Mouse (Mus musculus) neural tube, embryonic 12.5 days (tissue): Measurements from ENCODE around the gene Rnf44. TPM values are rescaled to one million over a fixed set of nuclear protein-coding genes. Genes with fewer than 3 reads are reported as not detected.

ENCODE experiments used
- ATAC-seq: fragments of 200-750 bp; cut with Nextera tagmentation; 2 replicates; pipeline ENCODE4 v1.8.0; 2017; ENCODE audit warnings: low read depth, mild to moderate bottlenecking, moderate TSS enrichment, moderate library complexity; ENCODE audit not compliant: low FRiP score
- H3K27ac ChIP-seq: fragments of 300-500 bp; sonication (generic); 2 replicates; pipeline ENCODE4 v1.5.1; 2016
- H3K27me3 ChIP-seq: fragments of 300-500 bp; sonication (generic); replicated peaks from 2 replicates; pipeline ENCODE4 v1.6.1; 2016; ENCODE audit warnings: mild to moderate bottlenecking
- H3K36me3 ChIP-seq: fragments of 300-500 bp; sonication (generic); 2 replicates; pipeline ENCODE4 v1.6.1; 2016; ENCODE audit warnings: mild to moderate bottlenecking
- H3K4me1 ChIP-seq: fragments of 300-500 bp; sonication (generic); 2 replicates; pipeline ENCODE4 v1.6.1; 2016
- H3K4me2 ChIP-seq: fragments of 300-500 bp; sonication (generic); replicated peaks from 2 replicates; pipeline ENCODE4 v1.6.1; 2016; ENCODE audit warnings: mild to moderate bottlenecking
- H3K4me3 ChIP-seq: fragments of 300-500 bp; sonication (generic); 2 replicates; pipeline ENCODE4 v1.5.1; 2016
- H3K9ac ChIP-seq: fragments of 300-500 bp; sonication (generic); 2 replicates; pipeline ENCODE4 v1.6.1; 2016; ENCODE audit warnings: mild to moderate bottlenecking
- H3K9me3 ChIP-seq: fragments of 300-500 bp; sonication (generic); 2 replicates; pipeline ENCODE4 v1.6.1; 2016; ENCODE audit warnings: mild to moderate bottlenecking
- WGBS: fragments of 180-500 bp; shearing (Covaris S2); methylation state at CpG from one replicate; pipeline ENCODE4 v1.1.7; 2016; 5-methylcytosine and 5-hydroxymethylcytosine counted together
- polyA plus RNA-seq: library from polyadenylated mRNA; unstranded; fragments of >200 nt; fragmentation: Nextera tagmentation; extraction: Ambion mirVana; gene quantifications from 2 replicates; pipeline ENCODE4 v1.2.1, GENCODE M21; 2016

The Rnf44 gene
- polyA plus RNA-seq, 1 experiment from 2014 or later: 105 TPM

DNA sequence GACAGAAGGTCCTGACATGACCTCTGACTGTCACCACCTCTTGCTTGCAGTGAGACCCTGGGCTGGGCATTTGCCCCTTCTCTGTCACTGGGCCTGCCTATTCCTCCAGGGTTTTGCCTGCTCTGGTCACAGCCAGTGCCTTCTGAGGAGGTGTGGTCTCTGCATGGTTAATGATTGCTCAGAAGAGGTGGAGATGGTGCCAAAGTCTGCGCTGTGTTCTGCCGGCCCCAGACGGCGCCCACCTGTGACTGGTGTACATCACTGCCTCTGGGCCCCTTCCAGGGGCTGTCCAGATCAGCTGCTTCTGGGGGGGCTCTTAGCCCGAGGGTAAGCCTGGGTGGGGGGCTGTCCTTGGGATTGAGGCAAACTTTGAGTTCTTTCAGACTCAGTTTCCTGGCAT is 7.5 kb upstream of the Rnf44 start, which contains the start of gene Cdhr2:
TSS of gene Cdhr2 (plus strand) at position 219 of the 400 bp plus-strand sequence.
- no peaks in the 10 kb centered on the region for H3K4me1 ChIP-seq

DNA sequence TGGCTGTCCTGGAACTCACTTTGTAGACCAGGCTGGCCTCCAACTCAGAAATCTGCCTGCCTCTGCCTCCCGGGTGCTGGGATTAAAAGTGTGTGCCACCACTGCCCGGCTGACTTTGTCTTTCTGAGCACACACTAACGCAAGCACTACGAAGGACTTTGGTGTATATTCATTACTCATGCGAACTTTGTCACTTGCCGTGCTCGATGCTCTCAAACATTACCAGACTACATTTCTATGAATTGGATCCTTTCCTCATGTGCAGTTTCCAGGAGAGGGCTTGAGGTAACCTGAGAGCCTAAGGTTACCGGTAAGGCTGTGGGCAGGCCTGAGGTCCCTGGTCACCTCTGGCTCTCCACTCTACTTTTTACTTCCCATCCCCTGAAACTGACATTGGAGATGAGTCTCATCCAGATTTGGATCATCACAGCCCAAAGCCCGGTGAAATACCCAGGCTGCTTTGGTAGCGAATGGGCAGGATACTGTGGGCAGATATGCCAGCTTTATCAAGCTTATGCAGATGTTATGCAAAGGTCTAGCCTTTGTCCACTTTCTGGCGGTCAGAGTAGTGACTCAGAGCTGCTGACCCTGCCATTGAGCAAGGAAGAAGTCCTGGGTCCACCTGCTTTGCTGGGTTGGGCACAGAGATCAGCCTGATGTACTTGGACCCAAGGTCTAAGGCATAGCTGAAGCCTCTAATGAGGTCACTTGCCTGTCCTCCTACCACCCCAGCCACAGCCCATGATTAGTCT is 1.9 kb upstream of the Rnf44 start:
- Histone ChIP-seq H3K27ac (no peak overlapping the region), H3K36me3 (no peaks in the 10 kb centered on the region), H3K9ac (no peak overlapping the region), H3K4me3 (no peak overlapping the region), H3K27me3 (no peaks in the 10 kb centered on the region), H3K9me3 (no peaks in the 10 kb centered on the region), H3K4me2 (no peak overlapping the region), H3K4me1 (peaks cover 24% of the 10 kb centered on the region)
- 92% methylated on average over 11 of the region's 11 CpGs for WGBS
- ATAC-seq: no peak

More for the DNA sequence above, 7.5 kb upstream of the Rnf44 start, which contains the start of gene Cdhr2:
- Histone ChIP-seq H3K27me3 (no peaks in the 10 kb centered on the region), H3K4me3 (no peak within 1 kb of the TSS), H3K4me2 (no peak within 1 kb of the TSS), H3K36me3 (no peaks in the 10 kb centered on the region), H3K9ac (no peak within 1 kb of the TSS), H3K27ac (no peak within 1 kb of the TSS), H3K9me3 (no peaks in the 10 kb centered on the region)
- ATAC-seq: no peak
- WGBS: 73% methylated on average over 5 of the region's 5 CpGs

DNA sequence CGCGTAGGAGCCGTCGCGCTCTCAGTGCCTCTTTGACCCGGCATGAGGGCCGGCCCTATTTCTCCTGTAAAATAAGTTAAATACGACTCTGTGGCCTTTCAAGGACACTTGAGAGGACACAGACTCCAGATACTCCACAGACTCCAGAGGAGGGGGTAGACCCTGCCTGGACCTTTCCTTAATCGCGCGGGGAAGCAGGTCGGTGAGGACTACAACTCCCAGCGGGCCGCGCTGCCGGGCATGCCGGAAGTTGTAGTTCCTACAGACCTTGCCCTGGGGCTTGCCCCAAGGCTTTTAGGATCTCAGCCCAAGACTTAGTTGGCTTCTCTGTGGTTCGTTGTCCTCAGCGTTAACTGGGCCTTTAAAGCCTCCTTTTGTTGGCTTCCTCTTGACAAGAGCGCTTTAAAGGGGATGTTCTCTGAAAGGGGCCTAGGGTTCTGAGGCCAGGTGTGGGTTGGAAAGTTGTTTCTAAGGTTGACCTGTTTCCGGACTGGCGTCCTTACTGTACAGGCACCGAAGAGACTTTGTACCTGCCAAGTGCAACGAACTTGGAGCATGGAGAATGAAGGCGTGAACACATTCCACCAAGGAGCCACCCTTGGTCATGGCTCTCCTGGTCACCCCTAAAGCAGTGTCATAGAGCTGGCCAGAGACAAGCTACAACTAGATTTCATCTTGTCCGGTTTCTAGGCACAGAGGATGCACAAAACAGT is 797 bp upstream of the Rnf44 start:
- Histone ChIP-seq H3K27ac (peak overlapping the region; percentile 79), H3K4me2 (peak overlapping the region; percentile 96), H3K27me3 (no peaks in the 10 kb centered on the region), H3K9me3 (no peaks in the 10 kb centered on the region), H3K4me1 (peaks cover 24% of the 10 kb centered on the region), H3K9ac (peak overlapping the region; percentile 56), H3K36me3 (no peaks in the 10 kb centered on the region), H3K4me3 (peak overlapping the region; percentile 98)
- WGBS: 16% methylated on average over 26 of the region's 26 CpGs
- ATAC-seq: peak; percentile 85

DNA sequence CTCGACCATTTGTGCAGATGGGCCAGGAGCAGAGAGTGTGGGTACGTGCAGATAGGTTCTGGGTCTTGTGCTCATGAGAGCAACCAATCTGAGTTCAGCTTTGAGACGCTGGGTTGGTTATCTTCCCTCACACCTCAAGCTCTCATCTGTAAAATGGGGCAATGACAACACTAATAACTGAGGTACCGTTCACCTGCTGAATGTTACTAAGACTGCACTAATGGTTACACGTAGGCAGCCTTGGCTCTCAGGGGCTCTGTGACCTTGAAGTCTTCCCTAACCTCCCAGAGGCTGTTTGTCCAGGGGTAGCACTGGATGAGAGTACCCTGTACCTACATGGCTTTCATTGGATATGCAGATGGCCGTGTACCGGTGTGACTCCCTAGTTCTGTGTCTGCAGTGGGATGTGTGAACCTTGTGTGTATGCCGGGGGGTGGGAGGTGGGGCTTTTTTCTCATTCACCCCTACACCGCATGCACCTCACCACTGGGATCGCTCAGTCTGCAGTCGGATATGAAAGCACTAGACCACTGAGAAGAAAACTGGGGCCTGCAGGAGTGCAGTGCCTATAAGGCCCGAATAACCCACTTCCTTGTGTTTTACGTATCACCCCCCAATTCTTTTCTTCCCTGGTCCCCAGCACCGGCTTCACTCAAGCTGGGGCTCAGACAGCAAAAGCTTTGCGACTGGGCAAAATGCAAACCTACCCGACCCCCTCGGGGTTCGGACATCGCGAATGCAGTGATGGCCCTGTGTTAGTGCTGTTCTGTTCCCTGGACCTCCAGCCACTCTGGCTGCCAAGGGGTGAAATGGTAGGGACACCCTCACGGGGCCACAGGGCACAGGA is 773 bp downstream of the Rnf44 start:
- Histone ChIP-seq H3K9me3 (no peaks in the 10 kb centered on the region), H3K4me3 (peak overlapping the region; percentile 98), H3K27me3 (no peaks in the 10 kb centered on the region), H3K27ac (peak overlapping the region; percentile 57; the same call in 1 of the 2 replicates), H3K4me2 (peak overlapping the region; percentile 96), H3K9ac (peak overlapping the region; percentile 96), H3K4me1 (peaks cover 29% of the 10 kb centered on the region), H3K36me3 (no peaks in the 10 kb centered on the region)
- ATAC-seq: no peak
- WGBS: 12% methylated on average over 21 of the region's 21 CpGs

DNA sequence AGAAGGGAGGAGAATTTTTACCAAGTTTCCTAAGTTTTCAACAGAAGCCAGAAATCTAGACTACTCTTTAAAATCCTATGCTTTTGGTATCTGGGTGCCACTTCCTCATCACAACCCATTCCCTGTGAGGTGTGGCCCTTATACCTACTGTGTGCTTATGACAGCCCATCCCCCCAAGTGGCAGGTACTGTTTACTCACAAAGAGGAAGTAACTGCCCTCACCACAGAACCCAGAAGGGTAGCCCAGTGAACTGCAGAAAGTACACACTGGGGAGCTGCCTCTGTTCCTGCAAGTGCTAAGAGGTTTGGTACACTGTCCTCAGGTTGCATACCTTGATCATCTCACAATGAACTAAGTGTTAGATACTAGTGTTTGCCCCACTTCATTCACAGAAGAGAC is 2.0 kb downstream of the Rnf44 start:
- Histone ChIP-seq H3K9me3 (no peaks in the 10 kb centered on the region), H3K9ac (peak overlapping the region; percentile 96; the same call in 1 of the 2 replicates), H3K4me2 (peak overlapping the region; percentile 96), H3K27me3 (no peaks in the 10 kb centered on the region), H3K4me1 (peaks cover 29% of the 10 kb centered on the region), H3K27ac (no peak overlapping the region), H3K4me3 (0 out of 2 replicates have a peak overlapping the region, but pooled peaks have one; percentile 98), H3K36me3 (no peaks in the 10 kb centered on the region)
- no peak for ATAC-seq

DNA sequence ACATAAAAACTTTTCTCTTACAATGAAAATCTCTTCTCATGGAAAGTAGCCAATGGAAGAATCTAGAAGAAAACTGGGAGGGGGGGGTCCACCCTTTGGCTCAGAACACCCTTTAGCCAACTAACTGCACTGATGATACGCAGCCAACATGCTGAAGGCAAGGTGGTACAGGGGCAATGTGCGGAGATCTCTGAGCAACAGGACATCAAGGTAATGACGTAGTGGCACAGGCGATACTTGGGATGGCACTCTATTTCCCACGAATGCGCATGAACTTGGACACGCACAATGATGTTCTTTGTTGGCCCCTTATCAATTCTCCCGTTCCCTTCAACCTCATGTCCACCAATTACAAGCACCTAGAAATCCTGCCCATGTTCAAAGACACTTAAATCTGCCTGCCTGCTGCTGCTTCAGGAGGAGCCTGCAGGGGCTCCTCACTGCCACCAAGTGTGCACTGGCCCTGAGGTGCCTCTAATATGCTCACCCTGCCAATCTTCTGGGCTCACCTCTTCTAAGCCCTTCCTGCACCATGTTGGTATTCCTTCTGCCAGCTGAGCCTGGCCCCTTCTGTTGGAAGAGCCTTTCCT is 3.5 kb downstream of the Rnf44 start:
- H3K4me2 ChIP-seq: no peak overlapping the region
- peaks cover 39% of the 10 kb centered on the region for H3K4me1 ChIP-seq
- H3K9me3 ChIP-seq: no peaks in the 10 kb centered on the region
- H3K4me3 ChIP-seq: no peak overlapping the region
- H3K27ac ChIP-seq: no peak overlapping the region
- H3K9ac ChIP-seq: 0 out of 2 replicates have a peak overlapping the region, but pooled peaks have one; percentile 6
- no peak for ATAC-seq
- WGBS: 90% methylated on average over 8 of the region's 8 CpGs
- H3K36me3 ChIP-seq: no peaks in the 10 kb centered on the region
- H3K27me3 ChIP-seq: no peaks in the 10 kb centered on the region

DNA sequence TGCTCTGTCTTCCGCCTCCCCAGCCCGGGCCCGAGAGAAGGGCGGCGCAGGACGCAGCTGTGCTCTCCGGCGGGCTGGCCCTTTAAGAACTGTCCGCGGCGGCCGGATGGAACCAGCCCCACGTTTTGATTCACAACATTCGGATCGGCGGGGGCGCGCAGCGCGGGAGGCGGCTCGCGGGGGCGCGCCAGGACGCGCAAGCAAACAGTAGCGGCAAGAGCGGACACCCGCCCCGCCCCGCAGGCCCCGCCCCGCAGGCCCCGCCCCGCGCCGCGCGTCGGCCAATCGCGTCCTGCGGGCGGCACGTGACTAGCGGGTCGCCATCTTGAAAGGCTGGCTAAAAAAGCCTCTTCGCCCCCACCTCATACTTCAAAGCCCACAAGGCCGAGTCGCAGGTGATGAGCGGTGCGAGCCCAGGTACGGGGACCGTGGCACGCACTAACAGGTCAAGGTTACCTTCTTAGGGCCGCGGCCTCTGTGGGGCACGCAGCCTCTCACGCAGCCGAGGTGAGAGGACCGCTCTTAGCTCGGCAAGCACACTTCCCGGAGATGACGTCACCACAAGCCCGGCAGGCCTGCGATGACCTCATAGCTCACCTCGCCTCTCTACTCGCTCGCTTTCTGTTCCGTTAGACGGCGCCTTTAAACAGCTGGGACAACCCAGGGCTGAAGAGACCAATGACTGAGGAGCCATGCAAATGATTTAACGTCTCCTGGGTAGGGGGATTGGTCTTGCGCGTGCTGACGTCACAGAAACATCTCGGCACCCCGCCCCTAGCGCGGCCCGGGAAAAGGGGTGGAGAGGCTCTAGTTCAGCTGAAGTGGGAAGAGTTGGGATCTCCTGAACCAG is 5.9 kb downstream of the Rnf44 start:
- H3K27me3 ChIP-seq: no peaks in the 10 kb centered on the region
- under 1% methylated on average over 81 of the region's 82 CpGs for whole genome bisulfite sequencing
- H3K4me3 ChIP-seq: peak overlapping the region; percentile 83
- H3K36me3 ChIP-seq: peaks cover 20% of the 10 kb centered on the region
- peaks cover 42% of the 10 kb centered on the region for H3K4me1 ChIP-seq
- peak overlapping the region; percentile 80 for H3K4me2 ChIP-seq
- no peaks in the 10 kb centered on the region for H3K9me3 ChIP-seq
- H3K27ac ChIP-seq: peak overlapping the region; percentile 91
- peak overlapping the region; percentile 96 for H3K9ac ChIP-seq
- ATAC-seq: peak; percentile 90

DNA sequence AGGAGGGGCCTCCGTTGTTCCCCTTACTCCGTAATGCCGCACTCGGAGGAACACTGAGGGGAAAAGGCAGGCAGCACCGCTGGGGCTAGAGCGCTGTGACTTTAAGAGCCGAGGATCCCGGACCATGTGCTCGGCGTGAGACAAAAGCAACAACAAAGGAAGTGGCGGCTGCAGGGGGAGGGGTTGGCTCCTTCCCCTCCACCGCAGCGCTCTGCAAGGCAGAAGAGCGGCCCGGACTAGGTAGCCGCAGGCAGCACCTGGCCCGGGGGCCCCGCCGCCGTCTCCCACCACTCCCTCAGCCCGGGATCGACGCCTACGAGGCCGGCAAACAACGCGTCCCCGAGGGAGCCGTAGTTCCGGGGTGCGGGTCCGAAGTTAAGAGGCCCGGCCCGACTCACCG is 6.6 kb downstream of the Rnf44 start:
- ATAC-seq: peak; percentile 66
- H3K4me1 ChIP-seq: peaks cover 35% of the 10 kb centered on the region
- peak overlapping the region; percentile 91 for H3K27ac ChIP-seq
- peaks cover 27% of the 10 kb centered on the region for H3K36me3 ChIP-seq
- peak overlapping the region; percentile 96 for H3K9ac ChIP-seq
- H3K27me3 ChIP-seq: no peaks in the 10 kb centered on the region
- peak overlapping the region; percentile 80 for H3K4me2 ChIP-seq
- under 1% methylated on average over 35 of the region's 35 CpGs for WGBS
- no peaks in the 10 kb centered on the region for H3K9me3 ChIP-seq
- peak overlapping the region; percentile 83 for H3K4me3 ChIP-seq

DNA sequence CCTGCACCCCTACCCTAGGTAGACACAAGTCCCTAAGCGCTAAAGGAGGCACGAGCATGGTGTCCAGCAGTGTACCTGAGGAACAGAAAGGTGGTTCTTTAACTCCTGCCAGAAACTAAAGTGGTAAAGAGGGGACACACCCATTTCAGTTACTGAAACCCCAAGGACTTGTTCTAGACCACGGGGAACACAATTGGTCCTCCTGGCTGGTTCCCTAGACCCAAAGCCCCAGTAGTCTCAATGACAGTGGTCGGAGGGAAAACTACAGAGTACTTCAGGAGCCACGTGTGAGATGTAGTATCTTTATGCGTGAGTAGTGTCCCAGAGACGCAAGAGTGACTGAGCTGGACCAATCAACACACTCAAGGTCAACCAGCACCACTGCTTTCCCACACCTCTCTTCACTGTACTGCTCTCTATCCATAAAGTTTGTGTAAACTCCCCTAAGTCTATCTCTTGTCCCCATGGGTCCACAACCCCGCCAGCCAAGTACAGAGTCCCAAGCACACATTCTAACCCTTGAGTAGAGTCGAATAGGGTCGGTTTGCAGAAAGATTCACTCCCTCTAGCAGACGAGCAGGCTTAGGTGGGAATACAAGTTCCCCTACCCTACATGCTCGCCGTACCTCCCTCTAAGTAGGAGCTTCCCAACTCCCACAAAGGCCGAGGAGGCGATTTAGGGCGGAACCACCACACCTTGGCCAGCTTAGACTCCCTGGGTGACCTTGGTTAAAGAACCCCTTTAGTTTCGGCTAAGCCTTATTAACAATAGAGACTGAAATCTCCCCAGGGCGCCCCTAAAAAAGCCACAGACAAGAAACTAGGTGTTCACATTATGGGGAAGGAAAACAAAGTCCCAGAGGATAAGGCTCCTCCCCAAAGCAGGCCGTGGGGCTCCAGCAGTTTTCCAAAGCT is 7.3 kb downstream of the Rnf44 start:
- Histone ChIP-seq H3K9ac (peak overlapping the region; percentile 96), H3K4me3 (peak overlapping the region; percentile 83), H3K4me2 (peak overlapping the region; percentile 80), H3K36me3 (peaks cover 34% of the 10 kb centered on the region), H3K9me3 (no peaks in the 10 kb centered on the region), H3K27me3 (no peaks in the 10 kb centered on the region), H3K4me1 (peaks cover 28% of the 10 kb centered on the region), H3K27ac (peak overlapping the region; percentile 91)
- ATAC-seq: no peak
- 6% methylated on average over 19 of the region's 19 CpGs for WGBS

DNA sequence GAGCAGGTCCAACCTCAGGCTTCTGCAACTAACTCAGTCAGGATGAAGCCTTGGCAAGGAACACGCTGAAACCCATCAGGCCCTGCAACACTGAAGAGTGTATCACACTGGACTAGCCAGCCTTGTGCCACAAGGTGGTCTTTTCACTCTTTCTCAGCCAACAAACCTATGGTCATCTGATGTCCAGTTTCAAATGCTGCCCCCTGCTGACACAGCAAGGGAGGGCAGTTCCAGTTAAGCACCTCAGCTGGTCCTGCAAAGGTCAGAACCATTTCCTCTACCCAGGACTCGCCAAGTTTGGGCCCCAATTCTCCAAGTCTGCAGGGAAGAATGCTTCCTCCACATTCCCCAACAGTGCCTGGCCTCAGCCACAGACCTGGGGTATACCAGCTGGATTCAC is 8.5 kb downstream of the Rnf44 start:
- Histone ChIP-seq H3K4me2 (peak overlapping the region; percentile 80), H3K4me3 (peak overlapping the region; percentile 83), H3K27me3 (no peaks in the 10 kb centered on the region), H3K36me3 (peaks cover 46% of the 10 kb centered on the region), H3K4me1 (peaks cover 27% of the 10 kb centered on the region), H3K9ac (peak overlapping the region; percentile 96), H3K9me3 (no peaks in the 10 kb centered on the region), H3K27ac (no peak overlapping the region)
- no peak for ATAC-seq
- WGBS: 44% methylated on average over 2 of the region's 2 CpGs
